Mouse (Mus musculus): ENCODE results near the gene Gtf3c6.

Gene Gtf3c6

GRCm38 (mm10) chr10:40259542-40259941 is 1.6 kb upstream of the Gtf3c6 start:
- CTCF ChIA-PET = interaction anchor here (0.5 to 2.1 kb wide), 6 partner anchors 41 to 628 kb away, joined by 3 to 8 read pairs (median 3); no protein-coding TSS in a partner anchor

DNA sequence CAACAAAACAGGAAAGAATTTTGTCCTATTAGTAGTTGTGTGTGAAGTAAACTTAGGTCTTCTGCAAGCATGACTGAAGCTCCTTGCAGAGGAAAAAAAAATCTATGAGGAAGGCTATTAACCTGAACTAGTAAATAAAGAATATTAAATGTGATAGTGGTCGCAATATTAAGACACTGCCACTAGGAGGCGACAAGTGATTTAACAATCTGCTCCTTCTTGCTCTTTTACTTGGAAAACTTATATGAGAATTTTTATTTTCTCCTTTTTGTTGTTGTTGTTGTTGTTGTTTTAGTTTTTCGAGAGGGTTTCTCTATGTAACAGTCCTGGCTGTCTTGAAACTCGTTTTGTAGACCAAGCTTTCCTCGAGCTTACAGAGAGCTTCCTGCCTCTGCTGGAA is 1.1 kb upstream of the Gtf3c6 start:
- CTCF ChIA-PET = interaction anchor here (0.5 to 2.1 kb wide), 6 partner anchors 41 to 628 kb away, joined by 3 to 8 read pairs (median 3); no protein-coding TSS in a partner anchor

DNA sequence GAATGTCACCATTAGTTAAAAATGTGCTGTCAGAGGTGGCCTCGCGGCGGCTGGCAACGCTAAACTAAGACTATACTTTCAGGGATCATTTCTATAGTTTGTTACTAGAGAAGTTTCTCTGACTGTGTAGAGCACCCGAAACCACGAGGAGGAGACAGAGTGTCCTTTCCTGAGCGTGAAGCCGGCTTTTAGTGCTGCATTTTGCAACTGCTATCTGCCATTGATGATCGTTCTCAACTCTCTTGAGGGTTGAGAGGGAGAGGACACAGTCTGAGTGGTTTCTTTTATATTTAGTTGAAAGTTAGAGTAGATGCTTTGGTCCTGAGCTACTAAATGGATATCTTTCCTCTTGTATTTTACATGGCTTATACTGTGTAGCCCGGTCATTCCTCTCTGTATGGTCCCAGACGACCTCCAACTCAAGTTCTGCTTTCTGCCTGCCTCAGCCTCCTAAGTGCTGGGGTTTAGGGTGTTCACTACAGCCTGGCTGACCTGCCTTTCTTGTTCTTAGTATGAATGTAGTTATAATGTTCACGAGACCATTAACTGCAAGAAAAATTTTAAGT is 576 bp upstream of the Gtf3c6 start:
- CTCF ChIA-PET = interaction anchor here (0.5 to 2.1 kb wide), 7 partner anchors 12 to 1045 kb away, joined by 3 to 8 read pairs (median 3); partner anchors contain the start of gene Ak9

DNA sequence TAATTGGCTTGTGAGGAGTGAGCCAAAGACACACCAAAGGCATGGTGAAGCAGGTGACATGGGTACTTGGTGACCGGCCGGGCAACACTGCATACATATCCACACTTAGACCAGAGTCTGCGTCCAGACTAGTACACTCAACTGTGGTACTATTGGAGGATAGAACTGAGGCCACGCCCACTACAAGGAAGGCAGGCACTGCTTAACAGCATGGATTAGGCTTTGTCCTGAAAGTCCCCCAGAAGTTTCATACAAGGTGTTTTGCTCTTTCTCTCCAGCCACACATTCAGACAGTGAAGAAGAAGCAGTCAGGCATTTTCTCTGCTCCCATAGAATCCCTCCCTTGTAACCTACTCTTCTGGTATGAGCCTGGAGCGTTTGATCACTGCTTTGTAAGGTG is 1.2 kb downstream of the Gtf3c6 start:
- CTCF ChIA-PET = no interaction called here

- CTCF ChIA-PET = interaction anchor here (0.6 kb wide), 1 partner anchor 196 kb away, joined by 4 read pairs; no protein-coding TSS in a partner anchor
These were observed 6.9 kb downstream of the Gtf3c6 start for GRCm38 (mm10) chr10:40250969-40251368.

GRCm38 (mm10) chr10:40249625-40250024 is 8.3 kb downstream of the Gtf3c6 start:
- CTCF ChIA-PET = no interaction called here

- CTCF ChIA-PET = interaction anchor here (0.6 to 1.1 kb wide), 3 partner anchors 24 to 101 kb away, joined by 3 read pairs; no protein-coding TSS in a partner anchor
These were observed 10.7 kb downstream of the Gtf3c6 start for GRCm38 (mm10) chr10:40247166-40247716.

DNA sequence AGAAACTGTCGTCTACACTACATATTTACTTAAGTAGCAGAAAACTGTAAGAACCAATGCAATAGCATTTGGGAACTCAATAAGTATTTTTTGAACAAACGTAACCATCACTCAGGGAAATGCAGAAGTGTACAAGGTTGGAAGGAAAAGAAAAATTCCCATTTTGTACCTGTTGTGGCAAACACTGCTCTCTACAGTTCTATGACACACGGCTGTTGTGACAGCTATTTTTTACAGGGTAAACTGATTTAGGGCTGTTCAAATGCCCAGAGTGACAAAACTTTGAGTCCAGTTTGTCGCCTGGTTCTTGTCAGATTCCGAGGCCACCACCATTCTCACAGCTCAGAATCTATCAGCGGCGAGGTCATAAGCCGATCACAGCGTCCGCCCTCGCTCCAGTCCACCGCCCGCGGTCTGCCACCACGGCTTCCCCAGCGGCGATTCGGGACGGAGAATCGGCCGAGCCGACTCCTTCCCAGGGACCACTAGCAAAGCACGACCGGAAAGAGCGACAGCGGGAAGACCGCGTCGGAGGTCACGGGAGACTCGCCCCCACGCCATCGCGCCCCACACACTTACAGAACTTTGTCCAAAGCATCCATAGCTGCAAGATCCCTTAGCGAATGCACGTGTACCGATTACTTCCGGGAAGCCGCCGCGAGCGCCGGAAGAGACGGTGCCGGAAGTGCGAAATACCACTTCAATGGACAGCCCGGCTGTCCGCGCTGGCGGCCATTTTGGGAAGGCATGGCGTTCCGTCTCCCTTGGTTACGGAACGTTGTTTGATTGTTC is 11.3 kb downstream of the Gtf3c6 start, which contains the start of gene Rpf2:
Rpf2 (minus strand) TSS at position 663 of the 792 bp plus-strand sequence.
- CTCF ChIA-PET = interaction anchor here (0.6 to 1.1 kb wide), 3 partner anchors 11 to 591 kb away, joined by 3 to 5 read pairs (median 3); partner anchors contain the start of gene Gtf3c6

DNA sequence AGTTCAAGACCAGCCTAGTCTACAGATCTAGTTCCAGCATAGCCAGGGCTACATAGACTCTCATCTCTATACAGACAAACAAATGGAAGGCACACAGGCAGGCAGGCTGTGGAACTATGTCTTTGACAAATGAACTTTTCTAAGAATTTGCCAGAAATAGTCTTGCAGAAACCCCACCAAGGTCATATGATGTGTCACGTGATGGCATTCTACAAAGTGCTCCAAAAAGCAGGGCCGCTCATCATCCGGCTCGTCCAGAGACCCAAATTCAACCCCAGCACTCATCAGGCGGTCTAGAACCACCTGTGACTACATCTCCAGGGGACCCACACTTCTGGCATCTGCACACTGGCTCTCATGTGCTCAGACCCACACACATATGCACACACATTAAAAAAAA is 20.1 kb downstream of the Gtf3c6 start:
- CTCF ChIA-PET = no interaction called here

DNA sequence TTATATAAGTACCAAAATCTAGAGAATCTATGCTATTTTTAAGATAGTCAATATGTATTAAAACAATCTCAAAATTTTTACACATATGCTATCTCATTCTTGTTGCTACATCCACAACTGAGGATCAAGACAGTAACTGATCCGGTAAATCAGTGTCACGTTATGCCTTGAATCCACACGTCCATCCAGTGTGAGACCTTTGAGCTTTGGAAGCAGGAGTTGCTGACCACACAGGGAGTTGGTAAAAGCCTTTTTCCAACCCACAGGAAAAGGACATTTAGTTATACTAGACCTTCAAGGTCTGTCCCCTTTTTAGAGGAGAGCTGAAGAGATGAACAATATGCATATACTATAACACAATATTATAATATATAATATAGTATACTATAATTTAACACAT is 24.7 kb downstream of the Gtf3c6 start:
- CTCF ChIA-PET = no interaction called here

DNA sequence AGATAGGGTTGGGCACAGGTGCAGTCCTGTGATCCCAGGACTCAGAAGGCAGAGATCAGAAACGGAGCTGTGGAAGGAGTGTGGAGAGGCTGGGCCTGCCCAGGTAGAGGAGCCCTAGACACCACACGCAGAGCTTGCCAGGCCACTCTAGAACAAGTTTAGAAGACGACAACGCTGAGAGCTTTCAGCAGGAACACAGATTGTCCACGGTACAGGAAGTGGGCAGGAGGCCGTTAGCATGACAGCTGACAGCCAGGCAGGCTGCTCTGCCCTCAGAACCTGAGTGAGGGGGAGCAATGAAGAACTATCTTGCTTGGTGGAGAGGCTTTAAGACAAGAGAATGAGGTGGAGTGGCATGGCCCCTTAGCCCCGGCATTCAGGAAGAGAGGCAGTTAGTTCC is 25.5 kb downstream of the Gtf3c6 start:
- CTCF ChIA-PET = no interaction called here

GRCm38 (mm10) chr10:40229725-40230124 is 28.2 kb downstream of the Gtf3c6 start:
- CTCF ChIA-PET = interaction anchor here (0.6 kb wide), 1 partner anchor 130 kb away, joined by 4 read pairs; no protein-coding TSS in a partner anchor

DNA sequence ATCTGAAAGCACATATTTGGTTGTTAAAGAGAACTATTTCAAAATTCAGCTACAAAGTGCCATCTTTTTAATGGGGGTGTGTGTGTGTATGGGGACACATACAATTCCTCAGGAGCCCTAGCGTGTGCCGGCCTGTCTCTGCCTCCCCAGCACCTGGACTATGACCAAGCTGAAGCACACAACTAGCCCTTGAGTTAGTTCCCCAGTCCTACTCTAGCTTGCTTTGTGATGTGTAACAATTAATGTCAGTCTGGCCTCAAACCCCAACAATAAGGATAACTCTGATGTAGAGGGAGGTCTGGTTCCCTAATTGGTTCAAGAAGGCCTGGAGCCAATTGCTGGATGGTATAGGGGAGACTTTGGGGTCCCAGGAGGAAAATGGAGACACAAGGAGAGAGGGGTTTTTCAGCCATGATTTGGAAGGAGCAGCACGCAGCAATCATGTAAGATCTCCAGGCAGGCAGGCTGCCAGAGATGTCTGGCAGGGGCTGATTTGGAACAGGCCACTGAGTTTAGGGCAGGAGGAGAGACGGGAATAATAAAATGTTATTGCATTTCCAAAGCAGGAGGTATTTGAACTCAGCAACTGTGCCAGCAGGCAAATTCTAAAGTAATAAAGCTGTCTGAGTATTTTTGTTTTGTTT is 30.1 kb downstream of the Gtf3c6 start:
- CTCF ChIA-PET = no interaction called here

DNA sequence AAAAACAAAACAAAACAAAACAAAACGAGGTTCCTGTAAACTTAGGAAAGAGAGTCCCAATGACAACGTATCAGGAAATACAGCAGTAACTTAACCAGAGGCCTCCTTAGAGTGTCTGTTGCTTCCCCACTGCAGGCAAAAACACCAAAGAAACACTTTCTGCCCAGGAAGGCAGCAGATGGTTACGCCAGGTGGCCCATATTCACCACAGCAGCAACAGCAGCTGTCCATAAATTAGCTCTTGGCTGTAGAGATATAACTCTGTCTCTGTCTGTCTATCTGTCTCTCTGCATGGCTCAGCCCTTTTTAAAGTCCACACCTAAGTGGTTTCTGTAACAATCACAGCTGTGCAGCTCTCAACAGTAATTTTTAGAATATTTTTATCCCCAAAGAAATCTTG is 39.0 kb downstream of the Gtf3c6 start:
- CTCF ChIA-PET = no interaction called here

- CTCF ChIA-PET = interaction anchor here (1.5 kb wide), 2 partner anchors 46 to 159 kb away, joined by 3 to 5 read pairs; no protein-coding TSS in a partner anchor
These were observed 45.3 kb downstream of the Gtf3c6 start for GRCm38 (mm10) chr10:40212443-40213169.

Data from spleen, embryonic (tissue).